11 mouse cellular contexts compared by ENCODE assay signal in the genomic region with DNA sequence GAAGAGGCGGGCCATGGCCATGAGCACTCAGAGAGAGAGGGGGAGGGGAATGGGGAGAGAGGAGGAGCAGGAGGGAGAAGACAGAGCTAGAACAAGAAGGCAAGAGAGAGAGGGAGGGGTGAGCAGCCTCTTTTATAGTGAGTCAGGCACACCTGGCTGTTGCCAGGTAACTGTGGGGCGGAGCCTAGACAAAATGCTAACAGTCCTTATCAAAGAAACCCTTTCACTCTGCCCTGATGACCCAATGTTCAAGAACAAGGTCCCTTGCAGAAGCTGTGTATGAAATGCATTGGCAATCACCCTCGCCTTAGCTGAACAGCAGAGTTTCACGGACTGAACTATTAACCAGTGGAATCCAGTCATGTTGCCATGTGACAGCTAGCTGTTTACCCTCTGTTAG.
"Had no signal": no experiment of that assay in that cellular context is flagged by ENCODE, and none has a peak within 500 bp of the region (broad histone marks: within the 10 kb centered on the region; RNA-seq: fewer than 3 reads in every experiment).

No protein-coding gene starts in this region.

- H3K4me2 ChIP-seq: kidney, embryonic 15.5 days; liver, embryonic 12.5 days; midbrain, embryonic 12.5 days had no signal

- ATAC-seq: liver, embryonic 12.5 days; midbrain, embryonic 16.5 days had no signal

- H3K4me3 ChIP-seq: kidney, embryonic 15.5 days; left cerebral cortex, adult 2 months; limb, embryonic 10.5 days; liver, embryonic 12.5 days; midbrain, embryonic 12.5 days had no signal

- DNase-seq: kidney, adult 2 months; kidney, postnatal 14 days; right cerebral cortex, postnatal 14 days; thymus, adult 18-20 months; thymus, postnatal 25 days had no signal

- H3K27me3 ChIP-seq: kidney, embryonic 15.5 days; liver, embryonic 12.5 days; midbrain, embryonic 12.5 days had no signal

- H3K9ac ChIP-seq: kidney, embryonic 15.5 days; liver, embryonic 12.5 days; midbrain, embryonic 12.5 days had no signal

- H3K27ac ChIP-seq: kidney, embryonic 15.5 days; left cerebral cortex, adult 2 months; limb, embryonic 10.5 days; liver, embryonic 12.5 days; midbrain, embryonic 12.5 days had no signal

- H3K36me3 ChIP-seq: kidney, embryonic 15.5 days; limb, embryonic 10.5 days; liver, embryonic 12.5 days; midbrain, embryonic 12.5 days had no signal

- H3K4me1 ChIP-seq: kidney, embryonic 15.5 days; limb, embryonic 10.5 days; liver, embryonic 12.5 days had no signal

- H3K9me3 ChIP-seq: kidney, embryonic 15.5 days; limb, embryonic 10.5 days; midbrain, embryonic 12.5 days had no signal
